Mouse (Mus musculus) ES-E14 (cell line): ENCODE measurements at regions not wholly inside any gene's neighbourhood (a gene's known extent, or its start where the extent isn't known, plus 50 kb on each side); places are given as distances from the start of the nearest gene placed in this dataset.

ENCODE experiments used
- CHD2 ChIP-seq: IDR thresholded peaks from 2 replicates; pipeline ENCODE4 v1.6.1; 2014; ENCODE audit warnings: mild to moderate bottlenecking, low read depth, low read length, inconsistent platforms
- MAFK ChIP-seq: IDR thresholded peaks from 2 replicates; pipeline ENCODE4 v1.6.1; 2014; ENCODE audit warnings: mild to moderate bottlenecking, low read depth, low read length, inconsistent platforms; ENCODE audit not compliant: insufficient read depth
- ZC3H11A ChIP-seq: IDR thresholded peaks from 2 replicates; pipeline ENCODE4 v1.6.1; 2012; ENCODE audit warnings: low read depth, mild to moderate bottlenecking, inconsistent platforms, low read length, borderline replicate concordance
- ZNF384 ChIP-seq: IDR thresholded peaks from 2 replicates; pipeline ENCODE4 v1.6.1; 2012; ENCODE audit warnings: low read depth, low read length, inconsistent platforms

DNA sequence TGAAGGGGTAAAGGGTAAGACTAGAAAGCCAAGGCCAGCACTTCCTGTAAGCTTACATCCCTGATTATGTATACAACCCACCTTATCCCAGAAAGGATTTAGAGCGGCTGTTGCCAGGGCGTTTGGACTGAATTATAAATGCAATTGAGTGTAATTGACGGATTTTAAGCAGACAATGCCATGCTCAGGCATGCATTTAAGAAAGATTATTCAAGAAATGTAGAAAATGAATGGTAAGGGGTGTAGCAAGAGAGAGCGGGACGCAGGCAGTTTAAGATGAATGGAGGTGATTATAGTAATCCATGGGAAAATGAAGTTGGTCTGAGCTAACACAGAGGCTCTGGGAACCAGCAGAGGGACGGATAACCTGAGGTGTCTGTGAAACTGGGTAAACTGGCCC is 229.2 kb upstream of the Sox9 start:
- TF ChIP-seq CHD2 (no peak), MAFK (no peak), ZNF384 (no peak), ZC3H11A (no peak)
